Mouse (Mus musculus) kidney, postnatal 0 days (tissue): ENCODE measurements around the gene Shroom1. TPM values are rescaled to one million over a fixed set of nuclear protein-coding genes. Genes with fewer than 3 reads are reported as not detected.
A peak's percentile ranks its signal among the peaks of the same experiment; 100 is the strongest.

Experiments used
- ATAC-seq: fragments of 200-750 bp; cut with Nextera tagmentation; replicated peaks from 2 replicates; pipeline ENCODE4 v1.8.0; 2017; ENCODE audit warnings: low read depth, moderate number of reproducible peaks, moderate TSS enrichment, moderate library complexity; ENCODE audit not compliant: low FRiP score
- DNase-seq: peaks from one replicate; pipeline ENCODE4 v3.0.0-alpha.2; 2016; ENCODE audit warnings: low spot score
- H3K27ac ChIP-seq: fragments of 300-500 bp; sonication (generic); 2 replicates; pipeline ENCODE4 v1.5.1; 2014; ENCODE audit warnings: mild to moderate bottlenecking
- H3K27me3 ChIP-seq: fragments of 300-500 bp; sonication (generic); 2 replicates; pipeline ENCODE4 v1.6.1; 2014; ENCODE audit warnings: low read length, mixed read lengths; ENCODE audit not compliant: insufficient read depth
- H3K36me3 ChIP-seq: fragments of 300-500 bp; sonication (generic); 2 replicates; pipeline ENCODE4 v1.6.1; 2014; ENCODE audit warnings: low read length, mixed read lengths; ENCODE audit not compliant: insufficient read depth
- H3K4me1 ChIP-seq: fragments of 300-500 bp; sonication (generic); replicated peaks from 2 replicates; pipeline ENCODE4 v1.6.1; 2014; ENCODE audit warnings: antibody characterized with exemption, low read length, mixed read lengths; ENCODE audit not compliant: insufficient read depth
- H3K4me2 ChIP-seq: fragments of 300-500 bp; sonication (generic); 2 replicates; pipeline ENCODE4 v1.6.1; 2014; ENCODE audit warnings: mild to moderate bottlenecking, low read length, moderate library complexity, mixed read lengths
- H3K4me3 ChIP-seq: fragments of 300-500 bp; sonication (generic); replicated peaks from 2 replicates; pipeline ENCODE4 v1.5.1; 2014; ENCODE audit warnings: low read depth, low read length
- H3K9ac ChIP-seq: fragments of 300-500 bp; sonication (generic); 2 replicates; pipeline ENCODE4 v1.6.1; 2014; ENCODE audit warnings: low read depth, low read length
- H3K9me3 ChIP-seq: fragments of 300-500 bp; sonication (generic); replicated peaks from 2 replicates; pipeline ENCODE4 v1.6.1; 2016; ENCODE audit warnings: low read length, inconsistent platforms, mixed read lengths
- CTCF ChIP-seq: IDR thresholded peaks from 2 replicates; pipeline ENCODE4 v1.5.1; 2016; ENCODE audit warnings: antibody characterized with exemption, low read depth, mild to moderate bottlenecking, moderate library complexity
- whole genome bisulfite sequencing: fragments of 180-500 bp; shearing (Covaris S2); extraction: QIAGEN DNeasy Blood & Tissue Kit; methylation state at CpG from one replicate; pipeline ENCODE4 v1.1.7; 2014; 5-methylcytosine and 5-hydroxymethylcytosine counted together
- polyA plus RNA-seq: library from polyadenylated mRNA; unstranded; fragments of >200 nt; fragmentation: Nextera tagmentation; extraction: Ambion mirVana; gene quantifications from 2 replicates; pipeline ENCODE4 v1.2.1, GENCODE M21; 2015

The Shroom1 gene
- polyA plus RNA-seq, 1 experiment from 2014 or later: 1.1 TPM

DNA sequence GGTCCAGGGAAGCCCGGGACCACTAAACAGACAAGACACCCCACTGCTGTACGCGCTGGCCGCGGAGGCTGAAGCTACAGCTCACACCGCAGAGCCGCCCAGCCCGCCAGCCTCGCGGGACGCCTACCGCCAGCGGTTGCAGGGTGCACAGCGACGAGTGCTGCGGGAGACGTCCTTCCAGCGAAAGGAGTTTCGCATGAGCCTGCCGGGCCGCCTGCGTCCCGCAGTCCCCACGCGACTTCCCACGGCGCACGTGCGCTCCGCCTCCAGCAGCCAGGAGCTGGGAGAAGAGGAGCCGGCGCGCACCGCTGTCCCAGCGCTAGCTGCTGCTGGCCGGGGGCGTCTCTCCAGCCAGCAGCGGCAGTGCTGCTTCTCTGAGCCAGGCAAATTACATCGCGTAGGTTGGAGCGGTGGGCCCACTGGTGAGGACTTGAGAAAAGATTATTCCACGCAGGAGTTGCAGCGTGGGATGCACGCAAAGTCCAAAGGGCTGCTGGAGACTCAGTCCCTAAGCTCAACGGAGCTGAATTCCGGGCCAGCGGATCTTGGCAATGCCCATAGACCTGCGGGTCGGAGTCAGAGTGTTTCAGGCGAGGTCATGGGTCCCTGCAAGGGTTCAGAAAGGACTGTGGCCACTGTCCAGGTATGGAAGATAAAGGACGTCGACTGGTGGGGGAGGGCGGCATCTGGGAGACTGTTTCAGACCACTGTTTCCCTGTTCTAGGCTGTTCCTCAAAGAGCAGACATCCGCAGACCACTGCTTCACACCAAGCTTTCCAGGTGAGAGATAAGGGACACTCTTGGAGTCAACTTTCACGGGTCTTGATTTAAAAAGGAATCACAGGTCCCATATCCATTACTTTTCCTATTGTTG lies 6.8 kb downstream of the Shroom1 start:
- ATAC-seq (no peak), DNase-seq (no peak)
- WGBS: 7% methylated on average over 55 of the region's 55 CpGs

DNA sequence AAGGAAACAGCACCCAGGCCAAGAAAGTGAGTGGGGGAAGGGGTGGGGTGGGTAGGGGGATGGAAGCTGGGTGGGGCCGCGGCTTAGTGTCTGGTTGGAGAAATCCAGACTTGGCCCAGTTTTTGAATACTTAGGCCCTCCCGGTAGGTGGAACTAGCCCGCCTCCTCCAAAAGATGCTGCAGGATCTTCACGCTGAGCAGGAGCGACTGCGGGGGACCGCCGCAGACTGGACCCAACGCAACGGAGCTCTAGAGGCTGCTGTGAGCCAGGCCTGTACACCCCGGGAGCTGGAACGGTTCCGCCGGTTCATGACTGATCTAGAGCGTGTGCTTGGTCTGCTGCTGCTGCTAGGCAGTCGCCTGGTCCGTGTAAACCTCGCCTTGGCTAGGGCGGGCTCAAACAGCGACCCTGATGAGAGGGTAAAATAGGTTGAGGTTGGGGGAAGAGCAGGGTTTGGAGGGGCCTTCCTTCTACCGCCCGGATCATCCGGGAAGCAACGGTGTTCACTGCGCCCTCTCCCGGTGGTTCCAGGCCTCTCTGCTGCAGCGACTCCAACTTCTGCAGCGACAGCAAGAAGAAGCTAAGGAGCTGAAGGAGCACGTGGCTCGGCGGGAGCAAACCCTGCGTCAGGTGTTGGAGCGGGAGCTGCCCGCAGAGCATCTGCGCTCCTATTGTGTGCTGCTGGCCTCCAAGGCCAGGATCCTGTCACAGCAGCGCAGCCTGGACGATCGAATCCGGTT lies 9.4 kb downstream of the Shroom1 start:
- Histone ChIP-seq H3K9me3 (no peaks in the 10 kb centered on the region), H3K4me2 (peak overlapping the region; percentile 54), H3K27me3 (peaks cover 30% of the 10 kb centered on the region), H3K4me3 (peak overlapping the region; percentile 28), H3K36me3 (no peaks in the 10 kb centered on the region), H3K27ac (no peak overlapping the region), H3K9ac (peak overlapping the region; percentile 48), H3K4me1 (peaks cover 10% of the 10 kb centered on the region)
- WGBS: 7% methylated on average over 40 of the region's 40 CpGs
- DNase-seq (peak; percentile 87), ATAC-seq (peak; percentile 41; the same call in 1 of the 2 replicates)
- peak; percentile 80 for TF ChIP-seq CTCF

More for the DNA sequence above, 6.8 kb downstream of the Shroom1 start:
- H3K27me3 ChIP-seq: peaks cover 24% of the 10 kb centered on the region
- H3K9me3 ChIP-seq: no peaks in the 10 kb centered on the region
- H3K27ac ChIP-seq: no peak overlapping the region
- H3K9ac ChIP-seq: 0 out of 2 replicates have a peak overlapping the region, but pooled peaks have one; percentile 37
- peaks cover 10% of the 10 kb centered on the region for H3K4me1 ChIP-seq
- no peak for TF ChIP-seq CTCF
- H3K4me2 ChIP-seq: peak overlapping the region; percentile 74
- H3K36me3 ChIP-seq: no peaks in the 10 kb centered on the region
- peak overlapping the region; percentile 39 for H3K4me3 ChIP-seq

DNA sequence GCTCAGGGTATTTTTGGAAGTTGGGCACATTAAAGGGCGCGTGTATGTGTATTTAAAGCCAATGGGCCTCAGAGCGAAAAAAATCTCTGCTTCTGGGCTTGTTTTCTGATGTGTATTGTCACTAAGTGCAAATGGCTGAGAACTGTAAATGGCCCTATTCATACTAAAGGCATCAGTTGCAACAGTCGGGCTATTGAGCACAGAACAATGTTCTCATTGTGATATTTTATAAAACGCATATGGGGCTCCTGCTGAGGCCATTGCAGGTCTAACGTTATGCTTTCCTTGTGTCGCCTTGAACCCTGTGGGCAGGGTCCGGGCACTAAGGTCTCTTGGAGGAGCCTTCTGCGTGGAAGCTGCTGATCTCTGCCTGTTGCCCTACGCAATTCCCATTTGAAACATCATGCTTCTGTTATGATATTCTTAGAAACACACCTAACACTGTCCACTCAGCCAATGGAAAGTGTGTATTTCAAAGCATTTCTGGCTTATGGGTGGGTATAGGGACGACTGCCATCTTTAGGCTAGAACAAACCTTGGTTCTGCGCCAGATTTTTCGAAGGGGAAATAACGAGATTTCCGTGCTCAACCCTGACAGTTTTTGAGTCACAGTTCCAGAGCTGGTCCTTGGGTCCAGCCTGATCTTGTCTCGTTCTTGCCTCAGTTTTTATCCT lies 12.4 kb downstream of the Shroom1 start:
- H3K27me3 ChIP-seq: peaks cover 15% of the 10 kb centered on the region
- H3K4me1 ChIP-seq: no peaks in the 10 kb centered on the region; the same call in 1 of the 2 replicates
- H3K36me3 ChIP-seq: no peaks in the 10 kb centered on the region
- 0 out of 2 replicates have a peak, but pooled peaks have one; percentile 2 for ATAC-seq
- TF ChIP-seq CTCF: no peak
- H3K9me3 ChIP-seq: no peaks in the 10 kb centered on the region
- H3K4me2 ChIP-seq: no peak overlapping the region
- no peak overlapping the region for H3K9ac ChIP-seq
- H3K4me3 ChIP-seq: no peak overlapping the region
- WGBS: 41% methylated on average over 16 of the region's 16 CpGs
- no peak for DNase-seq
- no peak overlapping the region for H3K27ac ChIP-seq

DNA sequence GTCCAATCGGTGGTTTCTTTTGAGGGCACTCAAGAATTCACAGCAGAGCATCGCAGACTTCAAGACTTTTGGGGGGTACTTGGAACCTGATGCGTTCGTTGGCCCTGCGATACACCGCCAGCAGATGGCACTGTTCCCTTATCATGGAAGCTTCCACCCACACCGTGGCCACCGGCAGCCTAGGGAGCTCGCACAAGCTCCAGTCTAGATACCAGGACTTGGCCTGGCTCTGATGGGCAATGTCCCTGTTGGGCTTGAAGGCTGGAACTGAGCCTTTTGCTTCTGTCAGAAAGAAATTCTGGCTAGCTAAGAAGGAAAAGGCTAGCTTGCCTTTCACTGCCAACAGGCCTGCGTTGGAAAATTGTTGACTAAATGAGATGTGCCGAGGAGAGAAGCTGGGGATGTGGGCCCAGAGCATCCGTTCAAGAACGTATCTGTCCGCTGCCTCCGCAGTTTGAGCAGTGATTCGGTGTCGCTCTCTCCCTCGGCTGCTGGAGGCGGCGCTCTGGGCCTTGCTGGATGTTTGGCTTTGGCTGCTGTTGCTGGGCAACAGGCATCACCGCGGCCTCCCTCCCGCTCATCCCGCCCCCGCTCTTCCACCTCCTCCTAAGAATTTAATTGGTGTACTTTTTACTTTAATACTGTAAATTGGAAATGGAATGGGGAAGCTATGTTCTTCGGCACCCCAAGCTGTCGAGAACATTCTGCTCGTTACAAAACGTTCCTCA lies 13.1 kb downstream of the Shroom1 start, which contains the start of gene Gm9837:
Gene Gm9837 (minus strand): TSS at position 512 of the 728 bp plus-strand sequence.
- H3K4me3 ChIP-seq: no peak within 1 kb of the TSS
- ATAC-seq (peak; percentile 68), DNase-seq (peak; percentile 93)
- 2% methylated on average over 29 of the region's 29 CpGs for WGBS
- H3K4me2 ChIP-seq: peak within 1 kb of the TSS; percentile 40
- no peaks in the 10 kb centered on the region; the same call in 1 of the 2 replicates for H3K4me1 ChIP-seq
- no peaks in the 10 kb centered on the region for H3K36me3 ChIP-seq
- peak; percentile 95 for TF ChIP-seq CTCF
- no peak within 1 kb of the TSS for H3K27ac ChIP-seq
- H3K9ac ChIP-seq: no peak within 1 kb of the TSS
- no peaks in the 10 kb centered on the region for H3K9me3 ChIP-seq
- H3K27me3 ChIP-seq: peaks cover 8% of the 10 kb centered on the region

DNA sequence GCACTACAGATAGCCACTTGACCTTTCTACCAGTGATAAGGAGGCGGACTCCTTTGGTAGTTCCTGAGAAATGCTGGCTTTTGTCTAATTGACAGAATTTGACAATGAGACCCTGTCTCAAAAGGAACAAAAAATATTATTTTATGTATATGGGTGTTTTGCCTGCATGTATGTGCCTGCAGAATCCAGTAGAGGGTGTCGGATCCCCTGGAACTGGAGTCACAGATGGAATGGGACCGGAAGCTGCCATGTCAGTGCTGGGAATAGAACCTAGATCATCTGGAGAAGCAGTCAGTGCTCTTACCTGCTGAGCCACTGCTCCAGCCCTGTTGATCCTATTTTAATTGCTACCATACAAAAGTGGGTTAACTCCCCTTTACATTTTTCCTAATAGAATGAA lies 15.7 kb downstream of the Shroom1 start:
- DNase-seq (no peak), ATAC-seq (no peak)
- WGBS: 79% methylated on average over 3 of the region's 3 CpGs
- no peak overlapping the region for H3K4me2 ChIP-seq
- no peaks in the 10 kb centered on the region for H3K36me3 ChIP-seq
- H3K27me3 ChIP-seq: peaks cover 20% of the 10 kb centered on the region
- H3K9me3 ChIP-seq: no peaks in the 10 kb centered on the region
- no peak overlapping the region for H3K9ac ChIP-seq
- peak; percentile 37 for TF ChIP-seq CTCF
- no peak overlapping the region for H3K4me3 ChIP-seq
- no peak overlapping the region for H3K27ac ChIP-seq
- no peaks in the 10 kb centered on the region for H3K4me1 ChIP-seq
